Mouse (Mus musculus): Measurements from ENCODE around the gene Arl4a.

Arl4a gene

DNA sequence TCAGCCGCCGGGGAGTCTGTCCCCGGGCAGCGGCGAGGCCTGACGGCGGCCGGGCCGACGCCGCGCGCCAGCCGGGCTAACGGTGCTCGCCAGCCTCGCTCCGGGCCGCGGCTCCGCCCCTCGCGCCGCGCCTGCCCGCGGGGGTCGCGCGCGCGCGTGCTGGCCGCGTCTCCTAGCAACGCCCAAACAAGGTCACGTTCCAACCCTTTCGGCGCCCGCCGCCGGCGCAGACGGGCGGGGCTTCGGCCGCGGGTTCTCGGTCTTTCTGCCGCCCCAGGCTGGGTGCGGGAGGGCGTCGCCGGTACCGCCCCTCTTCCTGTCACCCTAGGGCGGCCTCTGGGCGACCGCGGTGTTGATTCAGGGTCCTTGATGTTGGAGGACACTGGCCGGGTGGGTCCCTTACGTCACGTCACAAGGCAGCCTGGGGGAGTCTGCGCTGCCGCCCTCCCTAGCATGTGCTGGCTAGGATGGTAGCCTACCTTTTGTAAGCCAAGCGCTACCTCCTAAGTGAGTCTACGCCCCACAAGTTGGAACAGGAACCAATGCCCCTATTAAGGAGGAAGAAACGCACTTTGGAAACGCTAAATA lies at the start of gene Arl4a:
Gene Arl4a (minus strand): TSS at position 150 of the 588 bp plus-strand sequence.
- peak; percentile 90 to 91 for DNase-seq (ENCODE audit: low read depth in 2 of 2, low spot score in 2 of 2)

DNA sequence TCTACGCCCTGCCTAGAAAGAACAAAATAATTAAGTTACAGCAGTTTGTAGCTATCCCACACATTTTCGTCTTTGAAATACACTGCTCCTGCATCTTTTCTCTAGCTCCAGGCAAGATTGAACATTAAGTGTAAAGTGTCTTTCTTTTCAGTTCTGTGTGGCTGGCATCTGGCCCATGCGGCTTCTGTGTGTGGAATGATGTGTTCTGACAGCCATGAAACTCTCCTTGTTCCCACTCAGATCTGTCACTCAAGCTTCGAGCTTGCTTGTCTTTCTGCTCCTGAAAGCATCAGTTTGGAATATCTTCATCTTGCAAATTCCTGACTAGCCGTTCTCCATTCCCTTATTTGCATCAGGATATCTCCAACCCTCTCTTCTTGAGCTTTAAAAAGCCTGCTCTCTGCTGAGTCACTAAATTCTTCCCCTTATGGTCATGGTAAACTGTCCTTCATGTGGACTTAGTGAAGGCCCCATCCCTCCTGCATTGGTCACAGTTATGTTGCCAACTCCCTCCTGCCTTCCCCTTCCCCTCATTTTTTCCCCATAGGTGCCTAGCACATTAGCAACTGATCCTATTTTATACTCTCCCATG lies 48.0 kb upstream of the Arl4a start:
- DNase-seq (ENCODE audit: low read depth in 2 of 2, low spot score in 2 of 2) = no peak

DNA sequence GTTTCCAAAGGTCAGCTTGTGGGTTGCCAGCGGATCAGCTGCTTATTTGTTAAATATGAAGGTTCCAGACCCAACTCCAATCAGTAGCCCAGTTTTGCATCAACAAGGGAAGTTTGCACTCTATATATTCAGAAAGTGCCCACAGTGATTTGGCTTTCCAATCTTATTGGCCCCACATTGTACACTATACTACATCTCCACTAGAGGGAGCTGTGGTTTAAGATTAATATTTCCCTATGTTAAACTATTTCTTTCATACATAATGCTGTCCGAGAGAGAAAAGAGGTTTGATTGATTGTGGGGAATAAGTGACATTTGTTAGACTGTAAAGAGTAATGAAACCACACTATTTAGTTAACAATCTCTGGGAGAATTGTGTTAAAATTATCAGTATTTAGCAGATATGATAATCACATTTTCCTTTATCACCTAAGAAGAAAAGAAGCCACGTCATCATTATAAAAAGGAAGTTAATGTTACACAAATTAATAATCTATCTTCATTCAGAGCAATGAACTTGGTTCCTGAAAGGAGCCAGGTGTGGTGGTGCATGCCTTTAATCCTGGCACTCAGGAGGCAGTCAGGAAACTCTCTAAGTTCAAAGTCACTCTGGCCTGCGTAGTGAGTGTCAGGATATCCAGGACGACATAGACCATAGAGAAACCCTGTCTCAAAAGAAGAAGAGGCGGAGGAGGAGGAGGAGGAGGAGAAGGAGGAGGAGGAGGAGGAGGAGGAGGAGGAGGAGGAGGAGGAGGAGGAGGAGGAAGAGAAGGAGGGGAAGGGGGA lies 44.8 kb upstream of the Arl4a start:
- peak in 1 of 2 experiments; percentile 7 for DNase-seq (ENCODE audit: low read depth in 2 of 2, low spot score in 2 of 2)

DNA sequence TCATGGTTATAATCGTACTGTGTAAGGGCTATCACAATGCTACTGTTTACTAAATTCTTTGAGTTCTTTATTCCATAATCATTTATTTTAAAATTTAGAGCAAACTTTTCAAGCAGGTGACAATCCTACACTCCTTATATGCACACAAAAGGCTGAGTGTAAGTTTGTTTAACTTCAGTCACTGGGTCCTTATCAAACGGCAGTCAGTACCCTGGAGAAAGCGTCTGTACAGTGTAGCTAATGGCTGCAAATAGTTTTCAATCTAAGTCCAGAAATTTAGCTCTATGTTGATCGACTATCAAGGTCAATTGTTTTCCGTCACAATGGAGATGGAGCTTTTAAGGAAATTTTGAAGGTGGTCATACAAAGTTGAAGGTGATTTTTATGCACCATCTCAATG lies 44.2 kb upstream of the Arl4a start:
- no peak for DNase-seq (ENCODE audit: low read depth in 2 of 2, low spot score in 2 of 2)

DNA sequence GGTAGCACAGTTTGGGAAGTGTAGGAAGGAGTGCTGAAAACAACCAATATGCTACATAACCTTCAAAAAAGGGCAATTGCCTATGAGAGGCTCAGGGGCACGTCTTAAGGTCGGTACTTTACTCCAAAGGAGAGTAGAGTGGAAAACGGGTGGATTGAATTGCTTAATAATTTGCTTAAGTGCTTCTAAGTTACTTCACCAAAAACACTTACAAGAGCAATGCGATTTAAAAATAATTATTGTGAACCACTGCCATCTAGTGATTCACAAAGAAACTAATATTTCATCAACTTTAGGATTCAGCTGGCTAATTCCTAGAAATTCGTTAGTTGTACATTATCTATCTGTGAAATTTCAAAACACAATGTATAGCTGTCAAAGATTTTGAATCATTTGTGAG lies 35.8 kb upstream of the Arl4a start:
- no peak for DNase-seq (ENCODE audit: low read depth in 2 of 2, low spot score in 2 of 2)

DNA sequence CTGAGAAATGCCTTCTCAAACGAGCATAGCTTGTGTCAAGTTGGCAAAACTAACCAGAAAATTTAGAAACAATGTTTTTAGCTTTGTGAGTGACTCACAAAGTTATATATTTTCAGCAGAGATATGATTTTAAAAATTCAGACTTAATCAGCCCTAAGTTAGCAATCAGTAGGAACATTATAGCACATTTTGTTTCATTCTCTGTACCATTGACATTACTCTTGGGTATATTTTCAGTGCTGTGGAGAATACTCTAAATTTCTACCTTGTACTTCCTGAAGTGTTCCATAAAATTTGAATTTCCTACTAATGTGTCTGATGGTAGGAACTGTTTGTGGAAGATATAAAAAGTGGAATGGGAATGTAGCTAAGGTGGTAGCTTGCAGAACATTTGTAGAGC lies 9.2 kb upstream of the Arl4a start:
- DNase-seq (ENCODE audit: low read depth in 2 of 2, low spot score in 2 of 2) = no peak

DNA sequence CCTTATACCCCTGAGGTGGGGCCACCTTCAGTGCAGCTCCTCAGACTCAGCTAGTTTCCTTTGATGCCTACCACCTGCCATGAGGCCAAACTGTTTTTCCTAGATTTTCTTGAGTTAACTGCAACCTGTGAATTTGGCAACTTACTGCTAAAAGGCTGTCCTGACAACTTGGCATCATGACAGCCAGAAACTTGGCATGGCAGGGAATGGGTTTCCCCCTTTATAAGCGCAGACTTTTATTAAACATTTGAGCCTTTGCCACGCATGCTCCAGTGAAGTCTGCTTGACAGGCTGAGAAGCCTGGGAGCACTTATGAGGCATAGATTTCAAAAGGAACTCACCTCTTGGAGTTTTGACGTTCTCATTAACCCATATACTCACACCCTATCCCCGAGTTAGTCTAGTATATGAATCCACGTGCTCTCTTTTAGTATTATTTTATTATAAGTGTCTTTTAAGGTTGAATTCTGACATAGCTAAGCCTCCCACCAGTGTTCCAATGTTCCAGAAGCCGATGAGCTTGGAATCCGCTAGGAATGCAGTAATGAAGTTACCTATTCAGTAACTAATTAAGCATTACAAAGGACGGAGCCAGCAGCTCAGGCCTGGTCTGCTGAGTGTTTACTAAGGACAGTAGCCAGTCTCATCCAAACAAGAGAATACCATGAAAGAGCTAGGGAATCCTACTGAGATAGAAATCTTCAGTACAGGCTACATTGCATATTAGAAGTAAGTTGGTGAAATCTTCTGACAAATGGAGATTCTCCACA lies 6.2 kb upstream of the Arl4a start:
- no peak for DNase-seq (ENCODE audit: low read depth in 2 of 2, low spot score in 2 of 2)

DNA sequence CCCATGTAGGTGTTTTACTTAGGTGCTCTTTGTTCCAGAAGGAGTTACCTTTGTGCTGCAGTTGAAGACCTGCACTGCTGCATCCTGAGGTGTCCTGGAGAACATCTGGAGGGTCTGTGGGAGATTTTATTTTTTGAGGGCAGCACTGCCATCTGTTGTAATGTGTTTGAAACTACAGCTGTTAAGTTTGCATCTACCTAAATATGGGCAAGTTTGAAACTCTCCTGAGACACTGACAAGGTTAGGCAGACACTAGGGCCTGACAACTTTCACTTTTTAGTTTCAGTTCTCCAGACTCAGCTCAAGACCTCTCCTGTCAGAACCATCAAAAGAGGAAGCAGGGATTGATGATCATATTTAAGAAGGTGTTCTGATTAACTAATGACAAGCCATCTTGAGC lies 2.2 kb upstream of the Arl4a start:
- DNase-seq (ENCODE audit: low read depth in 2 of 2, low spot score in 2 of 2) = peak; percentile 29 to 43

DNA sequence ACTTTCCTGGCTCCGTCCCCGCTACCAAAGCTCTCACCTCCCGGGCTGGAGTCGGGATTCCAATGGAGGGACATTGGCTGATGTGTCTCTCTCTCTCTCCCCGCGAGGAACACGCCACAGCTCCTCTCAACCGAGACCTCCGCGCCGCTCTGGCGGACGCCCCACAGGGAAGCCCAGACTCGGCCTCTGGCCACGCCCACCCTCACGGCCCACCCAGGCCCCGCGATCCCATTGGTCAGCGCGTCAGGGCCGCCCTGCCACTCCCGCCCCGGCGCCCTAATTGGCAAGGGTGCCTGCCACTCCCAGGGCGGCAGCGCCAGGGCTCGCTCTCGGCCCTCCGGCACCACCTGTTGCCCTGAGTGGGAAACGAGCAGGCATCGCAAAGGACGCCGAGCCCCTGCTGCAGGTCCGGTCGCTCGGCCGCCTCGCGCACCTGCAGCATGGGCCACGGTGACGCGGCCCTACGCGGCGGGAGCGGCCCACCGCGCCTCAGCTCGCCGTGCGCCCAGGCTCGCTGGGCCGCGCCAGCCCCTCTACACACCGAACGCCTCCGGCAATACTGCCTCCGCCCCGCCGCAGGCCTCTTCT lies 505 bp downstream of the Arl4a start:
- peak; percentile 96 for DNase-seq (ENCODE audit: low read depth in 2 of 2, low spot score in 2 of 2)

DNA sequence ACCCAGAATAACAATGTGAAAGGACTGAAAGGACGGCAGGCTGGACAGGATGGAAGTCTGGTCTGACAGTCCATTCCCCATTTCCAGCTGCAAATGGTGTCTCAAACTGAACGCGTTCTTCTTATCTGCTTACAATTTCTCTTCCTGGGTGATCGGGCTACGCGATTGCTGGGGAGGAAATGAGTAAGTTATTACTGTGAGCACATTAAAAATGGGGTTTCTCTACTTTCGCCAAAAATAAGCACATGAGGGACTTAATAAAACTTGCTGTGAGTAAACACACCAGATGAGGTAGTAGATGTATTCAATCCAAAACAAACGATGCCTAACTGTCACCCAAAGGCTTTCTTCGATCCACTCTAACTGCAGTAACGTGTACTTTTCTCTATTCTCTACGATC lies 1.2 kb downstream of the Arl4a start:
- peak; percentile 7 to 27 for DNase-seq (ENCODE audit: low read depth in 2 of 2, low spot score in 2 of 2)

DNA sequence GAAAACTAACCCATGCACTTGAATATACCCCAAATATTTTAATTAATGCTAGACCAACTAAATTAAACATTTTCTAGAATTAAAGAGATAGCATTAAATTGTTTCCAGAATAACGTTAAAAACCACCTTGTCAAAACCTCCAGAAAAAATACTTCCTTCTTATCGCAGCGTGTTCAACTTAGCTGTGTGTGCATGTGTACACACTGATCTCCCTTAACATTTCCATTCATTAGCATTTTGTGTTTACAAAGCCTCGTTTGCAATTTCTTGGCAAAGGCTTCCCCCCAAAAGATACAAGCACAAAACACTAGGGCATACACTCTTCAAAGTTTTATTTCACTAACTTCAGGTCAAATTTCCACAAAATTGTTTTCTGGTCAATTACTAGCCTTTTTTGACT lies 2.3 kb downstream of the Arl4a start:
- no peak for DNase-seq (ENCODE audit: low read depth in 2 of 2, low spot score in 2 of 2)

DNA sequence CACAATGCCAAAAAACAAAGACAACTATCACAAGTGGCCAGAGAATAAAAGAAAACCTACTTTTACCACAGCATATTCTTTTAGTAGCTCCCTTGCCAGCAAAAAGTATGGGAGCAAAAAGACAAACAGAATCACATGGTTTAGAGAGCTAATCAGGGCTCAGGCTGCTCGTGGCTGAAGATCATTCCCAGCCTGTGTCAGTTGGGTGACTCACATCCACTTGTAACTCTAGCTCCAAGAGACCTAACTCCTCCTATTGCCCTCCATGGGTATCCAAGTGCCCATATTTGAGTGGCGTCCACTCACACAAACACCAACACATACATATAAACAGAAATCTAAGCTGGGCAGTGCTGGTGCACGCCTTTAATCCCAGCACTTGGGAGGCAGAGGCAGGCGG lies 8.6 kb downstream of the Arl4a start:
- no peak for DNase-seq (ENCODE audit: low read depth in 2 of 2, low spot score in 2 of 2)

DNA sequence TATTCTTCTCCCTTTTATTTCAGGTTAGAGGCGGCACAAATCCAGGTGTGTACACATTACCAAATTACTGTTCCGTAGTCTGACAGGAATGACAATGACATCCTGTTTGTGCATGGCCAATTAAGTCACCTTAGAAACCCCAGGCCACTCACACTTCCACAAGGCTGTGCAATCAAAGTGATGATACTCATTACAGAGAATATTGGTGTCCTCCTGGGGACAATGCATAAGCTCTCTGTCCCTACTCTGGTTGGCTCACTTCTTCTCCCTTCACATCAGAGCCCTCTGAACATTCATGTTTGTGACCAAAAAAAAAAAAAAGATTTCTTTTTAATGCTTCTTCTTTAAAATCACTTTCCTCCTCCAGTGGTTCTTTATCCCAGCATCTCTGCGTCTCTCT lies 10.0 kb downstream of the Arl4a start:
- no peak for DNase-seq (ENCODE audit: low read depth in 2 of 2, low spot score in 2 of 2)

DNA sequence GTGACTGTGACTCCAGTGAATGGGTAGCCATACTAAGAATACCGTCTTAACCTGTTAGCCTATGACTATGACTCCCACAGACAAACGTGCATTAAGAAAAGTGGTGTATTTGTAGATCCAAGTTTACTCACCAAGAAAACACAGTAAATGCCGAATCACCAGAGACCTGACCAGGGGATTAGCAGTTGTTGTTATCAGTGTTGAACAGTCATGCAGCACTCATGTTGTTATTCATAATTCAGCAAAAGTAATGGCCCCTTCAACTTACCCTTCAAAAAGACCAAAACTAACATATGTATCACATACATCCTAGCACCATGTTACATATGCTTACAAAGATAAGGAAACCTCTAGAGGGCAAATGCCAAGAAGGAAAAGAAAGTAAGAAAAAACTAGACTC lies 10.4 kb downstream of the Arl4a start:
- DNase-seq (ENCODE audit: low read depth in 2 of 2, low spot score in 2 of 2) = no peak

DNA sequence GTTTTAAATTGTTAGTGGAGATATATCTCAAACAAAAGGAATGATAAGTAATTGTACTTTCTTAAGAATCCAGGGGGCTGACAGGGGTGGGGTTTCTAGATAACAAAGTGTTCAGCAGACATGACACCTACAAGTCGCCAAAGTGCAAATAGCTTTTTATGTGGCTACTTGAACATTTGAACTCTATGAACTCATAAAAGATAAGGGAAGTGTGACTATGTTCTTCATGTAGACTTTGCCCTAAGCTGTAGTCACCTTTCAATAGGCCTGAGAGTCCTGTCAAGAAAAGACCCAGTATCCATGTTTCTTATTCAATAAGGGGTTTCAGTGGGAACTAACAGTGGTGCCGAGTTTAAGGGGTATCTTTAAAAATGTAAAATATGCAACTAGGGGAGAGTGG lies 13.9 kb downstream of the Arl4a start:
- DNase-seq (ENCODE audit: low read depth in 2 of 2, low spot score in 2 of 2) = no peak

DNA sequence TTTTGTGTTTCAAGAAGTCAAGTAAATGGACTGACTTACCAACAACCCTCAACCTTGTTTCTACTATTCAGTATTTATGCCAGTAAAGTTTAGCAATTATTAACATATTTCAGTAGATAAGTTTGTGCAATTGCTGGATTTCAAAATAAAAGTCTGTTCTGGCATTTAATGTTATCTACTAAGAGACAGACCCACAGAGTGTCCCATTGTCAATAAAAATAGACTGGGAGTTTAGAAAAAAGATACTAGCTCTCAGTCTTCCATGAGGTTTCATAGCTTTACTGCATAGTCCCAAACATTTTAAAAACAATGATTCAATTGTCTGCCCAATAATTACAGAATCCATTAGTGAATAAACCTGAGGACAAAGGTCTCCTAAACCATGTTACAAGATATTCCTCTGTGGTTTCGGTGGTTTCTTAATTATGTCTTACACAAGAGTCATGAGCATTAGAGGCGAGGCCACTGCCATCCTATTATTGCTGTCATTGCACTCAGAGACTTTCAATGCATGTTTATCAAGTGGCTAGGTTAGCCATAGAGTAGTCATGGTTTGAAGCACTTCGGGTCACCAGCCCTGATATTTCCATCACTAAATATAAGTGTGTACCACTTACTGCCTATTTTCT lies 14.7 kb downstream of the Arl4a start:
- no peak for DNase-seq (ENCODE audit: low read depth in 2 of 2, low spot score in 2 of 2)

DNA sequence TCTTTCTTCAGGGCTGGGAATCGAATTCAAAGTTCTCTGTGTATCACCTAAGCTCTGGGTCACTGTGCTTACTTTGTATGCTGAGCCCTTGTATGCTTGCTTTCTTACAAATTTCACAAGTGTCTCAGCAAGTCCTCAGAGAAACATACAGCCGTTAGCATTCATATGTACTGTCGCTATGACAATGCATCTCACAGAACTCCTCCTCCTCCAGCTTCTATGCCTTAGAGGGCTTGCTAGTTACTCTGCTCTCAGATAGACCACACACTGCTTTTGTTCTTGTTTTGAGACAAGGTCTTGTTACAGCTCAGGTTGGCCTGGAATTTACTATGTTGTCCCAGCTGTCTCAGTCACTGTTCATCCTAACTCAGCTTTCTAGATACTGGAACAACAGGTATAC lies 15.5 kb downstream of the Arl4a start:
- no peak for DNase-seq (ENCODE audit: low read depth in 2 of 2, low spot score in 2 of 2)

DNA sequence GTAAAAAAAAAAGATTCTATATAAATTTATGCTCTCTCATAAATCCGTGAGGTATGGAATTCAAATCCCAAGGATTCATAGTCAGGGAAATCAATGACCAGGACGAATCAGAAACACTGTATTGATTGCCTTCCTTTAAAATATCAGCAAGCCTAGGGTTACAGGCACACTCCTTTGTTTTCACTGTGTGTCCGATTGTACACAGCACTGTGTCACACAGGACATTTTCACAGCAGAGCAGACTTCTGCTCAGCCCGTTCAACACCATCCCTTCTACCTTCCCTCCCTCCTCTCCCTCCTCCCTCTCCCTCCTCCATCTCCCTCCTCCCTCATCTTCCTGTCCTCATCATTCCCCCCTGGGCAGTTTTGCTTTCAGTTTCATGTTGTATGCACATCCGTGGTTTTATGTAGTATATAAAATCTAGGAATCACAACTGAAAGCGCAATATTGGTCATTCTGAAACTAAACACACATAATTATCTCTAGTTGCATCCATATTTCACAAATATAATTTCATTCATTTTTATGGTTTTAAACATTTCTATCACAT lies 19.8 kb downstream of the Arl4a start:
- DNase-seq (ENCODE audit: low read depth in 2 of 2, low spot score in 2 of 2) = no peak

DNA sequence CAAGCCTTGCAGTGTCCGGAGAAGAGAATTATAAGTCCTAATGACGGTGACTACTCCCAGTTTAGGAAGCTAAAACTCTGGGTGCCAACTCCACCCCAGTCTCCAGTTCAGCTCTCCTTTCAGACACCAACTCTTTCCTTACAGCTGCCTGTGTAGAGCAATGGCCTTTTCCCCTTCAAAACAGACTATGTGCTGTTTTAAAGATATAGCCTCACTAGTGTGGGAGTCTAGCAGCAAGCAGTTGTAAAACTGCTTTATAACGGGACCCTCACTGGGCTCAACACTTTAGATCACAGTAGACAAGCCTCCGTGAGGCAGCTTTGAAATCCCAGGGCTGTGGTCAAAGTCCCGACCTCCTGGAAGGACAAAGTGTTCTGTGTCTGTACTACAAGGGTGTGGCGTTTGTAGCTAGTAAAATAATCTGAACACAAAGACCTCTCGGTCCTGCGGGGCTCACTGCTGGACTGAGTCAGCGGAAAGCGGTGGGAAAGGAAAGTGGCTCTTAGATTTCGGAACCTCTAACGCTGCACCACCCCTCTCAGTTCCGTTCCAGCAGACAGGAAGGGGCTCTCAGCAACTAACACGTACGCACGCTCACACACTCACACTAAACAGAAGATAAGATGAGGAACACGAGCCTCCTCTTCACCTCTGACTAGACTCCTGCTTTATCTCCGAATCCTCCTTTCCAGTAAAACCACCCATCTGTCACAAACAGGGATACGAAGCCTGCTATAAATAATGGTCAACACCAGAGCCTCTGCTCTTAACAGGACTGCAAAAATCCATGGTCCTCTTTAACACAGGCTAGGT lies 21.0 kb downstream of the Arl4a start:
- peak; percentile 28 to 34 for DNase-seq (ENCODE audit: low read depth in 2 of 2, low spot score in 2 of 2)

DNA sequence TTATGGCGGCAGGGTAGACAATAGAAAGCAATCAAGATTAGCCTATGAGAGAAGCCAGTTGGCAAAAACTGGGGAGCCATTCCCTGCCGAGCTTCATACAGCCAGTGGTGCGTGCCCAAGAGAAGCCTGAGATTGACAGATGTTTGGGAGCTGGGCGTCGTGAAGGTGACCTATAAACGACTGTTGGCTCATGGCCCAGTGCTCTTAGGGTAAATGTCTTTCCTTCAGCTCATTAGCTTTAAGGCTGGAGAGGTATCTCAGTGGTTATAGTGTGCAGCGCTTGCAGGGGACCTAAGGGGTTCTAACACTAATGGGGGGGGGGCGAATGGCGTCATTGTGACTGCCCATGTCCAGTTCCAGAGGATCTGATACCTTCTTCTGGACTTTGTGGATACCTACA lies 21.8 kb downstream of the Arl4a start:
- no peak for DNase-seq (ENCODE audit: low read depth in 2 of 2, low spot score in 2 of 2)

All from CD8-positive naive resting alpha-beta T cell, adult 2 months (primary cell).